Mouse (Mus musculus) embryonic facial prominence, embryonic 11.5 days (tissue): ENCODE results near the gene Spag9. TPM values are rescaled to one million over a fixed set of nuclear protein-coding genes. Genes with fewer than 3 reads are reported as not detected.
A peak's percentile ranks its signal among the peaks of the same experiment; 100 is the strongest.
"Not testable (repeated sequence)": the region's sequence is repeated elsewhere in the genome, so short reads cannot be mapped to it uniquely, and the experiment has no call there.

ENCODE experiments used
- ATAC-seq: fragments of 200-750 bp; cut with Nextera tagmentation; replicated peaks from 2 replicates; pipeline ENCODE4 v1.8.0; 2017; ENCODE audit warnings: low read depth; ENCODE audit not compliant: insufficient number of reproducible peaks, low FRiP score, low TSS enrichment
- DNase-seq: peaks from one replicate; pipeline ENCODE4 v3.0.0-alpha.2; 2015; ENCODE audit warnings: low spot score
- H3K27ac ChIP-seq: fragments of 300-500 bp; sonication (generic); replicated peaks from 2 replicates; pipeline ENCODE4 v1.5.1; 2014; ENCODE audit warnings: mild to moderate bottlenecking, low read depth, low read length, control low read depth
- H3K27me3 ChIP-seq: fragments of 300-500 bp; sonication (generic); 2 replicates; pipeline ENCODE4 v1.6.1; 2014; ENCODE audit warnings: mild to moderate bottlenecking, low read length, moderate library complexity, mixed read lengths; ENCODE audit not compliant: control insufficient read depth, insufficient read depth
- H3K36me3 ChIP-seq: fragments of 300-500 bp; sonication (generic); replicated peaks from 2 replicates; pipeline ENCODE4 v1.6.1; 2014; ENCODE audit warnings: low read depth, mild to moderate bottlenecking, low read length, moderate library complexity, mixed read lengths; ENCODE audit not compliant: control insufficient read depth, insufficient read depth
- H3K4me1 ChIP-seq: fragments of 300-500 bp; sonication (generic); 2 replicates; pipeline ENCODE4 v1.6.1; 2014; ENCODE audit warnings: low read length, mixed read lengths; ENCODE audit not compliant: control insufficient read depth, insufficient read depth
- H3K4me2 ChIP-seq: fragments of 300-500 bp; sonication (generic); 2 replicates; pipeline ENCODE4 v1.6.1; 2014; ENCODE audit warnings: low read depth, mild to moderate bottlenecking, control low read depth, low read length, moderate library complexity
- H3K4me3 ChIP-seq: fragments of 300-500 bp; sonication (generic); 2 replicates; pipeline ENCODE4 v1.5.1; 2014; ENCODE audit warnings: low read depth, low read length, control low read depth
- H3K9ac ChIP-seq: fragments of 300-500 bp; sonication (generic); replicated peaks from 2 replicates; pipeline ENCODE4 v1.6.1; 2014; ENCODE audit warnings: mild to moderate bottlenecking, control low read depth, low read length
- H3K9me3 ChIP-seq: fragments of 300-500 bp; sonication (generic); replicated peaks from 2 replicates; pipeline ENCODE4 v1.6.1; 2016; ENCODE audit warnings: mild to moderate bottlenecking, low read length, inconsistent platforms, mixed read lengths; ENCODE audit not compliant: control insufficient read depth
- WGBS: fragments of 180-500 bp; shearing (Covaris S2); extraction: QIAGEN DNeasy Blood & Tissue Kit; methylation state at CpG from one replicate; pipeline ENCODE4 v1.1.7; 2014; 5-methylcytosine and 5-hydroxymethylcytosine counted together
- polyA plus RNA-seq: library from polyadenylated mRNA; unstranded; fragments of >200 nt; fragmentation: Nextera tagmentation; extraction: Ambion mirVana; gene quantifications from 2 replicates; pipeline ENCODE4 v1.2.1, GENCODE M21; 2014

Spag9 gene
- polyA plus RNA-seq, 1 experiment from 2014 or later: 42.4 TPM

- no peak overlapping the region for H3K9ac ChIP-seq
- DNase-seq: peak; percentile 24
- H3K4me1 ChIP-seq: no peaks in the 10 kb centered on the region
- H3K27ac ChIP-seq: no peak overlapping the region
- no peak overlapping the region for H3K4me3 ChIP-seq
- ATAC-seq: no peak
- 91% methylated on average over 4 of the region's 4 CpGs for WGBS
- no peaks in the 10 kb centered on the region for H3K9me3 ChIP-seq
- H3K4me2 ChIP-seq: no peak overlapping the region
- H3K27me3 ChIP-seq: no peaks in the 10 kb centered on the region
- no peaks in the 10 kb centered on the region; the same call in 1 of the 2 replicates for H3K36me3 ChIP-seq
Observed at GRCm38 (mm10) chr11:94073283-94073682, 77.4 kb downstream of the Spag9 start.

- H3K27me3 ChIP-seq, H3K9ac ChIP-seq, H3K4me1 ChIP-seq, H3K4me2 ChIP-seq, H3K4me3 ChIP-seq, ATAC-seq, H3K27ac ChIP-seq, H3K36me3 ChIP-seq, H3K9me3 ChIP-seq: not testable (repeated sequence)
- peak; percentile 86 for DNase-seq
- WGBS: 73% methylated on average over 2 of the region's 2 CpGs
Observed at GRCm38 (mm10) chr11:94086966-94087365, 91.1 kb downstream of the Spag9 start.

GRCm38 (mm10) chr11:94090496-94090895 is 94.6 kb downstream of the Spag9 start:
- ATAC-seq (no peak), DNase-seq (no peak)
- 81% methylated on average over 4 of the region's 4 CpGs for whole genome bisulfite sequencing
- Histone ChIP-seq H3K4me1 (no peaks in the 10 kb centered on the region), H3K4me3 (no peak overlapping the region), H3K27me3 (no peaks in the 10 kb centered on the region), H3K27ac (no peak overlapping the region), H3K36me3 (peaks cover 12% of the 10 kb centered on the region), H3K9me3 (no peaks in the 10 kb centered on the region), H3K9ac (no peak overlapping the region), H3K4me2 (no peak overlapping the region)

- H3K9me3 ChIP-seq: no peaks in the 10 kb centered on the region
- no peak overlapping the region for H3K4me2 ChIP-seq
- peaks cover 10% of the 10 kb centered on the region for H3K36me3 ChIP-seq
- no peak overlapping the region for H3K9ac ChIP-seq
- H3K27me3 ChIP-seq: no peaks in the 10 kb centered on the region
- WGBS: 86% methylated on average over 3 of the region's 3 CpGs
- ATAC-seq (no peak), DNase-seq (no peak)
- H3K4me1 ChIP-seq: no peaks in the 10 kb centered on the region
- no peak overlapping the region for H3K4me3 ChIP-seq
- no peak overlapping the region for H3K27ac ChIP-seq
Observed at GRCm38 (mm10) chr11:94097489-94097888, 101.6 kb downstream of the Spag9 start.

- H3K4me3 ChIP-seq: no peak overlapping the region
- H3K36me3 ChIP-seq: peaks cover 10% of the 10 kb centered on the region
- no peaks in the 10 kb centered on the region for H3K27me3 ChIP-seq
- no peaks in the 10 kb centered on the region for H3K9me3 ChIP-seq
- DNase-seq: no peak
- H3K27ac ChIP-seq: no peak overlapping the region
- H3K4me2 ChIP-seq: no peak overlapping the region
- H3K9ac ChIP-seq: no peak overlapping the region
- WGBS: 91% methylated on average over 5 of the region's 5 CpGs
- ATAC-seq: no peak
- no peaks in the 10 kb centered on the region for H3K4me1 ChIP-seq
Observed at GRCm38 (mm10) chr11:94098840-94099239, 102.9 kb downstream of the Spag9 start.

GRCm38 (mm10) chr11:94113795-94114194 is 117.9 kb downstream of the Spag9 start:
- no peak overlapping the region for H3K27ac ChIP-seq
- no peak for ATAC-seq
- H3K4me1 ChIP-seq: no peaks in the 10 kb centered on the region
- 95% methylated on average over 2 of the region's 2 CpGs for WGBS
- DNase-seq: no peak
- no peak overlapping the region for H3K4me3 ChIP-seq
- no peak overlapping the region for H3K9ac ChIP-seq
- H3K36me3 ChIP-seq: no peaks in the 10 kb centered on the region; the same call in none of the 2 replicates
- H3K4me2 ChIP-seq: no peak overlapping the region
- H3K9me3 ChIP-seq: no peaks in the 10 kb centered on the region
- no peaks in the 10 kb centered on the region for H3K27me3 ChIP-seq

- DNase-seq (no peak), ATAC-seq (no peak)
- no peaks in the 10 kb centered on the region for H3K4me1 ChIP-seq
- H3K27ac ChIP-seq: no peak overlapping the region
- H3K4me2 ChIP-seq: no peak overlapping the region
- no peak overlapping the region for H3K4me3 ChIP-seq
- H3K27me3 ChIP-seq: no peaks in the 10 kb centered on the region
- no peak overlapping the region for H3K9ac ChIP-seq
- H3K36me3 ChIP-seq: no peaks in the 10 kb centered on the region; the same call in none of the 2 replicates
- H3K9me3 ChIP-seq: no peaks in the 10 kb centered on the region
- whole genome bisulfite sequencing: 96% methylated on average over 5 of the region's 5 CpGs
Observed at GRCm38 (mm10) chr11:94115408-94115807, 119.5 kb downstream of the Spag9 start.

GRCm38 (mm10) chr11:94116655-94117054 is 120.8 kb downstream of the Spag9 start:
- no peak overlapping the region for H3K4me3 ChIP-seq
- no peaks in the 10 kb centered on the region for H3K27me3 ChIP-seq
- 95% methylated on average over 7 of the region's 7 CpGs for WGBS
- H3K9ac ChIP-seq: no peak overlapping the region
- H3K4me1 ChIP-seq: no peaks in the 10 kb centered on the region
- no peaks in the 10 kb centered on the region; the same call in none of the 2 replicates for H3K36me3 ChIP-seq
- no peak for DNase-seq
- H3K27ac ChIP-seq: no peak overlapping the region
- no peaks in the 10 kb centered on the region for H3K9me3 ChIP-seq
- H3K4me2 ChIP-seq: no peak overlapping the region
- no peak for ATAC-seq
